In genomic region chr9:22640683-22641431, GRCm38 (mm10) we compare ENCODE assay signal across 12 mouse cellular contexts.
DNase-seq lines count a peak whose midpoint lies in the region; ATAC-seq and TF ChIP-seq lines count a peak whose summit lies in the region.
"Had no signal": no experiment of that assay in that cellular context is flagged by ENCODE, and none has a peak within 500 bp of the region (broad histone marks: within the 10 kb centered on the region; RNA-seq: fewer than 3 reads in every experiment).

No protein-coding gene starts in this region.

- H3K9ac ChIP-seq in heart, embryonic 16.5 days (ENCODE audit: low read length): peak overlapping the region; percentile 25; the same call in 1 of the 2 replicates
- no peak overlapping the region for H3K9ac ChIP-seq in midbrain, embryonic 15.5 days
- H3K9ac ChIP-seq in midbrain, embryonic 14.5 days (replicated peaks; ENCODE audit: low read length): no peak overlapping the region
- H3K9ac ChIP-seq in forebrain, postnatal 0 days: no peak overlapping the region

- intact Hi-C loops in heart, postnatal 14 days (cut with DNase I): no loop called here

- no peaks in the 10 kb centered on the region for H3K27me3 ChIP-seq in heart, embryonic 16.5 days (ENCODE audit: control insufficient read depth, insufficient read depth, low read length)
- no peaks in the 10 kb centered on the region for H3K27me3 ChIP-seq in midbrain, embryonic 15.5 days (replicated peaks)
- no peaks in the 10 kb centered on the region for H3K27me3 ChIP-seq in midbrain, embryonic 14.5 days (ENCODE audit: control insufficient read depth, insufficient read depth, low read length)
- no peaks in the 10 kb centered on the region for H3K27me3 ChIP-seq in small intestine, adult 2 months (ENCODE audit: control insufficient read depth, insufficient read depth, low read length)
- H3K27me3 ChIP-seq in forebrain, postnatal 0 days (ENCODE audit: insufficient read depth, low read length): no peaks in the 10 kb centered on the region

- H3K9me3 ChIP-seq in heart, embryonic 16.5 days (replicated peaks; ENCODE audit: control insufficient read depth, low read length): no peaks in the 10 kb centered on the region
- no peaks in the 10 kb centered on the region for H3K9me3 ChIP-seq in midbrain, embryonic 15.5 days
- no peaks in the 10 kb centered on the region for H3K9me3 ChIP-seq in midbrain, embryonic 14.5 days (ENCODE audit: control insufficient read depth, low read length)
- no peaks in the 10 kb centered on the region for H3K9me3 ChIP-seq in forebrain, postnatal 0 days (ENCODE audit: low read length)
- H3K9me3 ChIP-seq: heart, embryonic 10.5 days had no signal

- ATAC-seq in heart, embryonic 16.5 days (replicated peaks; ENCODE audit: extremely low read depth, insufficient read depth, low FRiP score): no peak
- ATAC-seq in midbrain, embryonic 15.5 days (replicated peaks): no peak
- no peak for ATAC-seq in midbrain, embryonic 14.5 days (ENCODE audit: low FRiP score, low TSS enrichment)
- peak; percentile 84 for ATAC-seq in common myeloid progenitor, adult 5-6 weeks (replicated peaks; ENCODE audit: low read depth, poor library complexity, severe bottlenecking)
- ATAC-seq in forebrain, postnatal 0 days: no peak

- no peak for TF ChIP-seq POLR2A in small intestine, adult 2 months (IDR thresholded peaks at IDR 0.05; ENCODE audit: low read depth, low read length)

- H3K27ac ChIP-seq in heart, embryonic 16.5 days (ENCODE audit: low read length): 0 out of 2 replicates have a peak overlapping the region, but pooled peaks have one; percentile 23
- peak overlapping the region; percentile 32; the same call in 1 of the 2 replicates for H3K27ac ChIP-seq in midbrain, embryonic 15.5 days
- no peak overlapping the region for H3K27ac ChIP-seq in midbrain, embryonic 14.5 days (replicated peaks; ENCODE audit: low read depth, low read length)
- H3K27ac ChIP-seq in small intestine, adult 2 months (ENCODE audit: insufficient read depth, low read depth, low read length): peak overlapping the region; percentile 46; the same call in 1 of the 2 replicates
- H3K27ac ChIP-seq in forebrain, postnatal 0 days (ENCODE audit: low read depth, low read length): no peak overlapping the region
- H3K27ac ChIP-seq: heart, embryonic 10.5 days had no signal

- TF ChIP-seq CTCF in small intestine, adult 2 months (IDR thresholded peaks at IDR 0.05; ENCODE audit: extremely low read depth, insufficient read length, insufficient replicate concordance, low read depth, low read length): no peak
- TF ChIP-seq CTCF in forebrain, postnatal 0 days (IDR thresholded peaks at IDR 0.05; ENCODE audit: low read depth): no peak

- no peak overlapping the region for H3K4me3 ChIP-seq in heart, embryonic 16.5 days (ENCODE audit: low read length)
- no peak overlapping the region for H3K4me3 ChIP-seq in midbrain, embryonic 15.5 days
- H3K4me3 ChIP-seq in midbrain, embryonic 14.5 days (replicated peaks; ENCODE audit: low read depth, low read length): no peak overlapping the region
- no peak overlapping the region for H3K4me3 ChIP-seq in small intestine, adult 2 months (ENCODE audit: low read depth, low read length)
- no peak overlapping the region for H3K4me3 ChIP-seq in forebrain, postnatal 0 days (ENCODE audit: low read depth, low read length)
- H3K4me3 ChIP-seq: erythroblast, embryonic 14.5 days; heart, embryonic 10.5 days had no signal

- no peaks in the 10 kb centered on the region for H3K36me3 ChIP-seq in heart, embryonic 16.5 days (ENCODE audit: control insufficient read depth, insufficient read depth)
- no peaks in the 10 kb centered on the region for H3K36me3 ChIP-seq in midbrain, embryonic 15.5 days (replicated peaks)
- H3K36me3 ChIP-seq in midbrain, embryonic 14.5 days (ENCODE audit: control insufficient read depth, insufficient read depth, low read length): no peaks in the 10 kb centered on the region
- H3K36me3 ChIP-seq in small intestine, adult 2 months (ENCODE audit: control insufficient read depth, insufficient read depth, low read length): no peaks in the 10 kb centered on the region
- no peaks in the 10 kb centered on the region for H3K36me3 ChIP-seq in forebrain, postnatal 0 days (ENCODE audit: insufficient read depth)
- H3K36me3 ChIP-seq: heart, embryonic 10.5 days had no signal

- H3K4me2 ChIP-seq in heart, embryonic 16.5 days (ENCODE audit: low read depth, low read length): no peak overlapping the region
- no peak overlapping the region for H3K4me2 ChIP-seq in midbrain, embryonic 15.5 days
- no peak overlapping the region for H3K4me2 ChIP-seq in midbrain, embryonic 14.5 days (ENCODE audit: low read length)
- H3K4me2 ChIP-seq in forebrain, postnatal 0 days (ENCODE audit: low read depth): no peak overlapping the region

- peaks cover 7% of the 10 kb centered on the region for H3K4me1 ChIP-seq in heart, embryonic 16.5 days (ENCODE audit: control insufficient read depth, insufficient read depth, low read length)
- peaks cover 3% of the 10 kb centered on the region; the same call in 1 of the 2 replicates for H3K4me1 ChIP-seq in midbrain, embryonic 15.5 days
- H3K4me1 ChIP-seq in midbrain, embryonic 14.5 days (ENCODE audit: control insufficient read depth, insufficient read depth, low read length): no peaks in the 10 kb centered on the region
- H3K4me1 ChIP-seq in small intestine, adult 2 months (ENCODE audit: control insufficient read depth, insufficient read depth, insufficient read length, low read length): no peaks in the 10 kb centered on the region
- H3K4me1 ChIP-seq in forebrain, postnatal 0 days (ENCODE audit: insufficient read depth): no peaks in the 10 kb centered on the region

- no peak for DNase-seq in heart, postnatal 14 days
- no peak for DNase-seq in midbrain, embryonic 14.5 days
- no peak for DNase-seq in forebrain, postnatal 0 days
- no peak for DNase-seq in ovary, postnatal 36 days (ENCODE audit: low spot score)
- DNase-seq: adrenal gland, postnatal 14 days; right cerebral cortex, postnatal 14 days had no signal

- 38% methylated on average over 13 of the region's 13 CpGs for WGBS in heart, embryonic 16.5 days
- WGBS in midbrain, embryonic 15.5 days: 60% methylated on average over 13 of the region's 13 CpGs
- WGBS in midbrain, embryonic 14.5 days: 69% methylated on average over 13 of the region's 13 CpGs
- WGBS in small intestine, adult 2 months: 63% methylated on average over 13 of the region's 13 CpGs
- 48% methylated on average over 13 of the region's 13 CpGs for WGBS in forebrain, postnatal 0 days

Comparison
In these comparisons a context has a peak if more than half of its experiments do, and no peak if none do; other contexts are left out.
1. H3K27ac ChIP-seq: peak in heart, embryonic 16.5 days (single experiment), midbrain, embryonic 15.5 days (single experiment) and small intestine, adult 2 months (single experiment); none in midbrain, embryonic 14.5 days (single experiment) and forebrain, postnatal 0 days (single experiment).